Mouse (Mus musculus) stomach, embryonic 16.5 days (tissue): Measurements from ENCODE around the gene Cd99l2. TPM values are rescaled to one million over a fixed set of nuclear protein-coding genes. Genes with fewer than 3 reads are reported as not detected.
A peak's percentile ranks its signal among the peaks of the same experiment; 100 is the strongest.

Experiments
- ATAC-seq: fragments of 200-750 bp; cut with Nextera tagmentation; 2 replicates; pipeline ENCODE4 v1.8.0; 2017; ENCODE audit warnings: moderate number of reproducible peaks, moderate TSS enrichment; ENCODE audit not compliant: insufficient read depth, low FRiP score
- H3K27ac ChIP-seq: fragments of 300-500 bp; sonication (generic); 2 replicates; pipeline ENCODE4 v1.5.1; 2014; ENCODE audit warnings: low read length
- H3K27me3 ChIP-seq: fragments of 300-500 bp; sonication (generic); 2 replicates; pipeline ENCODE4 v1.6.1; 2014; ENCODE audit warnings: low read length, control low read depth, mixed read lengths; ENCODE audit not compliant: control insufficient read depth, insufficient read depth
- H3K36me3 ChIP-seq: fragments of 300-500 bp; sonication (generic); 2 replicates; pipeline ENCODE4 v1.6.1; 2014; ENCODE audit warnings: low read length; ENCODE audit not compliant: control insufficient read depth, insufficient read depth
- H3K4me1 ChIP-seq: fragments of 300-500 bp; sonication (generic); 2 replicates; pipeline ENCODE4 v1.6.1; 2014; ENCODE audit warnings: low read length, control low read depth, mixed read lengths; ENCODE audit not compliant: control insufficient read depth, insufficient read depth
- H3K4me2 ChIP-seq: fragments of 300-500 bp; sonication (generic); 2 replicates; pipeline ENCODE4 v1.6.1; 2014; ENCODE audit warnings: low read depth, low read length, mixed read lengths
- H3K4me3 ChIP-seq: fragments of 300-500 bp; sonication (generic); replicated peaks from 2 replicates; pipeline ENCODE4 v1.5.1; 2014; ENCODE audit warnings: mild to moderate bottlenecking, low read length
- H3K9ac ChIP-seq: fragments of 300-500 bp; sonication (generic); 2 replicates; pipeline ENCODE4 v1.6.1; 2014; ENCODE audit warnings: low read length
- H3K9me3 ChIP-seq: fragments of 300-500 bp; sonication (generic); replicated peaks from 2 replicates; pipeline ENCODE4 v1.6.1; 2016; ENCODE audit warnings: low read length, control low read depth; ENCODE audit not compliant: control insufficient read depth
- WGBS: fragments of 180-500 bp; shearing (Covaris S2); extraction: QIAGEN DNeasy Blood & Tissue Kit; methylation state at CpG from one replicate; pipeline ENCODE4 v1.1.7; 2014; 5-methylcytosine and 5-hydroxymethylcytosine counted together
- polyA plus RNA-seq: library from polyadenylated mRNA; unstranded; fragments of >200 nt; fragmentation: Nextera tagmentation; extraction: Ambion mirVana; gene quantifications from 2 replicates; pipeline ENCODE4 v1.2.1, GENCODE M21; 2015

Gene Cd99l2
- 33.2 and 35.8 TPM in 2 replicates for polyA plus RNA-seq

DNA sequence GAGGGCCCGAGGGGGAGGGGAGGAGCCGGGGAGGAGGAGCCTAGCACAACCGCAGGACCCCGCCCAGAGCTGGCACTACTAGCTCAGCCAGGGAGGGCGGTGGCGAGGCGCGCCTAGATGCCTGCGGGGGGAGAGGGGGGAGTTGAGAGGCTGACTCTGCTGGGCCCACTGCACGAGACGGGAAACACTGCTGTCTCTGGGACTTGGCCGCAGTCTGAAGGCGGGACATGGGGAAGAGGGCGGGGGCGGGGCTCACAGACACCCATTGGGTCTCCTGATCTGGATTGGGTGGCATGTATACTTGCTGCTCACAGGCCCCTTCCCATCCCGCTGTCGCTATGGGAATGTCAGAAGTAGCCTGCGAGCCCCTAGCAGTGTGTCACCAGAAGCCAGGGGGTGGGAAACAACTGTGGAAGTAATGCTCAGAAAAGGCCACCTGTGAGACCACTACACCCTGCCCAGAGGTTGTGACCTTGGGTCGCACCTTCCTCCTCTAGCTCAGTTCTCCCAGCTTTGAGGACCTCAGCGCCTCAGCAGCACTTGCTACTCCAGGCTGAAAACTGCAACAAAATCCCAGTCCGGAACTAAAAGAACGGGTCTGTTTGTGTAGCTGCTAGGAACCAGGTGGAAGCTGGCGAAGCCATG is at the start of gene Cd99l2:
Gene Cd99l2 (minus strand): TSS at position 216 of the 645 bp plus-strand sequence.
- Histone ChIP-seq H3K36me3 (no peaks in the 10 kb centered on the region), H3K9me3 (no peaks in the 10 kb centered on the region), H3K4me3 (peak within 1 kb of the TSS; percentile 59), H3K9ac (peak within 1 kb of the TSS; percentile 78), H3K27ac (peak within 1 kb of the TSS; percentile 93), H3K4me2 (peak within 1 kb of the TSS; percentile 69), H3K4me1 (peaks cover 3% of the 10 kb centered on the region; the same call in 1 of the 2 replicates), H3K27me3 (peaks cover 2% of the 10 kb centered on the region; the same call in 1 of the 2 replicates)
- 21% methylated on average over 22 of the region's 23 CpGs for WGBS
- ATAC-seq: peak; percentile 98

GRCm38 (mm10) chrX:71540821-71541510 is 48.3 kb upstream of the Cd99l2 start:
- WGBS: 82% methylated on average over 7 of the region's 7 CpGs
- Histone ChIP-seq H3K27ac (no peak overlapping the region), H3K4me3 (no peak overlapping the region), H3K9ac (no peak overlapping the region), H3K36me3 (no peaks in the 10 kb centered on the region), H3K9me3 (no peaks in the 10 kb centered on the region), H3K4me1 (no peaks in the 10 kb centered on the region), H3K27me3 (0 out of 2 replicates have a peak, but pooled peaks cover 3% of the 10 kb centered on the region), H3K4me2 (no peak overlapping the region)
- ATAC-seq: no peak

DNA sequence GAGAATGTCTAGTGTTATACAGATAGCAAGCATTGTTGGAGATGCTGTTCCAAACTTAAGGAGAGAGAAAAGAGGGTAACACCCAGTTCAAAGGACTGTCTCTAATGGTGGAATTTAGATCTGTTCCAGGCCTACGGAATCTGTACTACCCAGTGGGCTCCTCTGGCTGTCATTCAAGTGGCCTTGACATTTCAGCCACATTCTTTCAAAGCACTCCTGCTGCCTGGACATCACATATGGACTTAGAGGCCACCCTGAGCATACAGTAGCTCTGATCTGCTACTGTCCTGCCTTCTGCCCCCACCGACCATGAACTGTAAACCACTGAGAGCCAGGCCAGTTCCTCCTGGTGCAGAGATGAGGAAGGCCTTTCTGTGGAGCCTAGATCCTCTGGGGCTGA is 45.1 kb upstream of the Cd99l2 start:
- Histone ChIP-seq H3K9ac (no peak overlapping the region), H3K4me2 (no peak overlapping the region), H3K9me3 (no peaks in the 10 kb centered on the region), H3K4me3 (no peak overlapping the region), H3K4me1 (no peaks in the 10 kb centered on the region), H3K27me3 (0 out of 2 replicates have a peak, but pooled peaks cover 3% of the 10 kb centered on the region), H3K36me3 (no peaks in the 10 kb centered on the region), H3K27ac (no peak overlapping the region)
- WGBS: 63% methylated on average over 2 of the region's 2 CpGs
- ATAC-seq: no peak

- Histone ChIP-seq H3K4me1 (no peaks in the 10 kb centered on the region), H3K9ac (no peak overlapping the region), H3K27me3 (no peaks in the 10 kb centered on the region; the same call in 1 of the 2 replicates), H3K27ac (no peak overlapping the region), H3K4me3 (no peak overlapping the region), H3K4me2 (no peak overlapping the region), H3K9me3 (no peaks in the 10 kb centered on the region), H3K36me3 (no peaks in the 10 kb centered on the region)
- ATAC-seq: no peak
- 76% methylated on average over 5 of the region's 5 CpGs for WGBS
Observed at GRCm38 (mm10) chrX:71534102-71534501, 41.5 kb upstream of the Cd99l2 start.

DNA sequence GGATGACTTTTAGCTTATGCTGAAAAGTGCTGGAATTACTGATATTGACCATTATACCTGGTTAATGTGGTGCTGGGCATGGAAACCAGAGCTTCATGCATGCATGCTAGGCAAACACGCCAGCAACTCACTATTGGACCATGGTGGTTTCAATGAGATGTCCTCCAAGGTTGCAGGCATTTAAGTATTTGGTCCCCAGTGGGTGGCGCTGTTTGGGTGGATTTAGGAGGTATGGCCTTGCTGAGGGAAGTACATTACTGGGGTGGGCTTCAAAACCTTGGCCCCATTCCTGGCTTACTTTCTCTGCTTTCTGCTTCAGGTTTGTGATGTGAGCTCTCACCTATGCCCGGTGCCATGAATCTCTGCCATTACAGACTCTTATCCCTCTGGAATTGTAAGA is 40.0 kb upstream of the Cd99l2 start:
- no peaks in the 10 kb centered on the region; the same call in 1 of the 2 replicates for H3K27me3 ChIP-seq
- H3K9me3 ChIP-seq: no peaks in the 10 kb centered on the region
- H3K9ac ChIP-seq: no peak overlapping the region
- H3K36me3 ChIP-seq: no peaks in the 10 kb centered on the region
- 65% methylated on average over 3 of the region's 3 CpGs for WGBS
- no peak overlapping the region for H3K4me3 ChIP-seq
- ATAC-seq: no peak
- no peaks in the 10 kb centered on the region; the same call in 1 of the 2 replicates for H3K4me1 ChIP-seq
- no peak overlapping the region for H3K4me2 ChIP-seq
- no peak overlapping the region for H3K27ac ChIP-seq

DNA sequence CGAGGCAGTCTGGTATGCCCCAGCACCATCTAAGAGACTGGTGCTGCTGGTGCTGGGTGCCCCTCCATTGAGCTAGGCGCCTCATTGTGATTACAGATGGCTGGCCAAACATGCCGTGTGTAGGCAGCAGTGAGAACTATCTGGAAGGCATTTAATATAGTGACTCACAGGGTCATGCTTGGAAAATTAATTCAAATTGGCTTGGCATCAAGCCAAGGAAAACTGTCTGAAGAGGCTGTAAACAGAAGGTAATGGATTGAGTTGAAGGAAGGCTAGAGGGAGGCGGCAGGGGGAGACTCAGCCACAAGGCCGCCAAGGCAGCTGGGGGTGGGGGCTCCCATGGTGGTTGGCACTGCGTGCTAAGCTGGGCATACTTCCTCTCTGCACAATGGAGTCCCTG is 36.0 kb upstream of the Cd99l2 start:
- Histone ChIP-seq H3K9me3 (no peaks in the 10 kb centered on the region), H3K4me1 (no peaks in the 10 kb centered on the region; the same call in 1 of the 2 replicates), H3K27me3 (no peaks in the 10 kb centered on the region; the same call in 1 of the 2 replicates), H3K36me3 (no peaks in the 10 kb centered on the region), H3K4me3 (no peak overlapping the region), H3K4me2 (no peak overlapping the region), H3K9ac (no peak overlapping the region), H3K27ac (no peak overlapping the region)
- ATAC-seq: peak; percentile 83
- WGBS: 40% methylated on average over 6 of the region's 6 CpGs

- ATAC-seq: no peak
- WGBS: 61% methylated on average over 3 of the region's 3 CpGs
Observed at GRCm38 (mm10) chrX:71528150-71528549, 35.5 kb upstream of the Cd99l2 start.

GRCm38 (mm10) chrX:71527461-71527860 is 34.8 kb upstream of the Cd99l2 start:
- 83% methylated on average over 1 of the region's 1 CpGs for WGBS
- H3K27ac ChIP-seq: no peak overlapping the region
- H3K9ac ChIP-seq: no peak overlapping the region
- no peaks in the 10 kb centered on the region for H3K9me3 ChIP-seq
- no peak overlapping the region for H3K4me2 ChIP-seq
- H3K4me3 ChIP-seq: no peak overlapping the region
- ATAC-seq: no peak
- H3K27me3 ChIP-seq: no peaks in the 10 kb centered on the region; the same call in 1 of the 2 replicates
- no peaks in the 10 kb centered on the region for H3K36me3 ChIP-seq
- no peaks in the 10 kb centered on the region; the same call in 1 of the 2 replicates for H3K4me1 ChIP-seq

More at GRCm38 (mm10) chrX:71528150-71528549, 35.5 kb upstream of the Cd99l2 start:
- no peak overlapping the region for H3K4me3 ChIP-seq
- H3K27me3 ChIP-seq: no peaks in the 10 kb centered on the region; the same call in 1 of the 2 replicates
- H3K9me3 ChIP-seq: no peaks in the 10 kb centered on the region
- H3K27ac ChIP-seq: no peak overlapping the region
- H3K4me1 ChIP-seq: no peaks in the 10 kb centered on the region; the same call in 1 of the 2 replicates
- H3K36me3 ChIP-seq: no peaks in the 10 kb centered on the region
- H3K4me2 ChIP-seq: no peak overlapping the region
- no peak overlapping the region for H3K9ac ChIP-seq
